Comparison of ENCODE assay signal across 8 mouse cellular contexts in genomic region chr11:98027297-98027688, GRCm38 (mm10). TPM values are rescaled to one million over a fixed set of nuclear protein-coding genes. Genes with fewer than 3 reads are reported as not detected.
DNase-seq lines count a peak whose midpoint lies in the region; ATAC-seq and TF ChIP-seq lines count a peak whose summit lies in the region.

No protein-coding gene starts in this region.

- peak overlapping the region; percentile 80 for H3K4me3 ChIP-seq in left cerebral cortex, adult 2 months
- peak overlapping the region; percentile 91 for H3K4me3 ChIP-seq in bone marrow, adult 2 months (replicated peaks; ENCODE audit: control insufficient read depth, low read depth, low read length)
- H3K4me3 ChIP-seq in hindbrain, embryonic 16.5 days (ENCODE audit: low read length), result peak overlapping the region; percentile 90
- H3K4me3 ChIP-seq in myocyte, result peak overlapping the region; percentile 89

- intact Hi-C loops in left cerebral cortex, adult 2 months (cut with DNase I), result loop anchor here (5.0 kb wide), 1 partner anchor 175 kb away; the partner anchor contains the start of gene Cdk12
- intact Hi-C loops in left cerebral cortex, postnatal 14 days (cut with DNase I), result no loop called here

- H3K79me2 ChIP-seq in myocyte (ENCODE audit: control insufficient read depth, insufficient read depth), result peaks cover 21% of the 10 kb centered on the region

- H3K27me3 ChIP-seq in hindbrain, embryonic 16.5 days (replicated peaks; ENCODE audit: control insufficient read depth, insufficient read depth, low read length), result no peaks in the 10 kb centered on the region
- H3K27me3 ChIP-seq in myocyte (ENCODE audit: control insufficient read depth, insufficient read depth, insufficient read length), result no peaks in the 10 kb centered on the region

- peaks cover 25% of the 10 kb centered on the region for H3K36me3 ChIP-seq in hindbrain, embryonic 16.5 days (ENCODE audit: control insufficient read depth, insufficient read depth, low read length)
- peaks cover 33% of the 10 kb centered on the region for H3K36me3 ChIP-seq in myocyte (ENCODE audit: control insufficient read depth, insufficient read depth)

- ATAC-seq in hindbrain, embryonic 16.5 days, result no peak

- TF ChIP-seq CTCF in left cerebral cortex, adult 2 months (IDR thresholded peaks at IDR 0.05), result no peak
- TF ChIP-seq CTCF in bone marrow, adult 2 months (IDR thresholded peaks at IDR 0.05; ENCODE audit: control insufficient read depth, insufficient read depth, low read length), result no peak

- H3ac ChIP-seq in myocyte (ENCODE audit: control insufficient read depth, insufficient read length), result peak overlapping the region; percentile 79

- under 1% methylated on average over 18 of the region's 18 CpGs for WGBS in bone marrow, adult 2 months
- 0% methylated on average over 18 of the region's 18 CpGs for WGBS in hindbrain, embryonic 16.5 days

- peaks cover 1% of the 10 kb centered on the region; the same call in 1 of the 2 replicates for H3K4me1 ChIP-seq in bone marrow, adult 2 months (ENCODE audit: control insufficient read depth, insufficient read depth, low read length)
- peaks cover 23% of the 10 kb centered on the region for H3K4me1 ChIP-seq in hindbrain, embryonic 16.5 days (ENCODE audit: control insufficient read depth, insufficient read depth, low read depth, low read length)

- TF ChIP-seq POLR2A in bone marrow, adult 2 months (IDR thresholded peaks at IDR 0.05; ENCODE audit: borderline replicate concordance, control insufficient read depth, low read depth, low read length), result no peak
- no peak for TF ChIP-seq POLR2A in myocyte (IDR thresholded peaks at IDR 0.05; ENCODE audit: insufficient read length, low read depth)

- H3K9me3 ChIP-seq in hindbrain, embryonic 16.5 days (ENCODE audit: control insufficient read depth, low read length), result no peaks in the 10 kb centered on the region

- no peak for DNase-seq in left cerebral cortex, adult 2 months (ENCODE audit: extremely low spot score in 1 of 2, low spot score in 2 of 2)
- no peak for DNase-seq in left cerebral cortex, postnatal 14 days (ENCODE audit: low spot score in 2 of 2)
- DNase-seq in adrenal gland, adult 18-20 months (ENCODE audit: low spot score in 2 of 2), result no peak
- DNase-seq in left cerebral cortex, adult 11 months (ENCODE audit: low spot score), result no peak
- no peak for DNase-seq in right cerebral cortex, adult 2 months (ENCODE audit: low spot score in 2 of 2)

- H3K4me2 ChIP-seq in hindbrain, embryonic 16.5 days (ENCODE audit: low read length), result peak overlapping the region; percentile 96
- H3K4me2 ChIP-seq in myocyte (ENCODE audit: low read depth), result peak overlapping the region; percentile 76

- H3K27ac ChIP-seq in left cerebral cortex, adult 2 months, result peak overlapping the region; percentile 98
- H3K27ac ChIP-seq in bone marrow, adult 2 months (ENCODE audit: control insufficient read depth, insufficient read depth, low read depth, low read length, poor library complexity), result peak overlapping the region; percentile 77
- peak overlapping the region; percentile 83 for H3K27ac ChIP-seq in hindbrain, embryonic 16.5 days (ENCODE audit: low read depth, low read length)

- H3K9ac ChIP-seq in hindbrain, embryonic 16.5 days (ENCODE audit: low read depth, low read length), result peak overlapping the region; percentile 99

TF ChIP-seq in myocyte, 11 proteins besides CTCF, POLR2A, EP300 and RAD21:
- TF ChIP-seq CEBPB (IDR thresholded peaks at IDR 0.05; ENCODE audit: insufficient read depth, poor library complexity, severe bottlenecking) (no peak), SRF (IDR thresholded peaks at IDR 0.05; ENCODE audit: control insufficient read depth, insufficient read length, low read depth) (no peak), E2F4 (IDR thresholded peaks at IDR 0.05; ENCODE audit: insufficient read depth) (no peak), MYOD1 (IDR thresholded peaks at IDR 0.05; ENCODE audit: control insufficient read depth in 1 of 3, insufficient read length in 2 of 3, low read depth in 2 of 3) (no peak), TCF3 (IDR thresholded peaks at IDR 0.05; ENCODE audit: insufficient read length, low read depth) (no peak), USF1 (IDR thresholded peaks at IDR 0.05; ENCODE audit: low read depth) (no peak), MYOG (IDR thresholded peaks at IDR 0.05; ENCODE audit: control insufficient read depth in 1 of 3, insufficient read depth in 1 of 3, insufficient read length in 2 of 3, low read depth in 2 of 3) (no peak), MAX (IDR thresholded peaks at IDR 0.05; ENCODE audit: low read depth) (no peak), POLR2AphosphoS2 (IDR thresholded peaks at IDR 0.05; ENCODE audit: insufficient read length, low read depth) (no peak), REST (IDR thresholded peaks at IDR 0.05; ENCODE audit: insufficient read depth, insufficient read length) (no peak), TCF12 (IDR thresholded peaks at IDR 0.05; ENCODE audit: insufficient read depth, poor library complexity, severe bottlenecking) (no peak)

RNA-seq across cellular contexts. Expression of gene Rpl19, which starts 0.8 kb away (rescaled TPM):
- 100 to 1,000 TPM; 560 to 591 TPM for total RNA-seq in left cerebral cortex, adult 2 months (2021)
- total RNA-seq in left cerebral cortex, postnatal 14 days (2021), result 100 to 1,000 TPM; 536 to 545 TPM
- 864 and 1,335 TPM in 2 replicates for polyA plus RNA-seq in bone marrow, adult 2 months (2011; ENCODE audit: insufficient read depth, insufficient read length, low replicate concordance, missing spikeins)
- polyA plus RNA-seq in hindbrain, embryonic 16.5 days (2015; fragmentation: Nextera tagmentation; extraction: Ambion mirVana), result 578 and 612 TPM in 2 replicates
- polyA plus RNA-seq in myocyte (2012; fragmentation: generic; extraction: Trizol), result 2,972 TPM
- 1,000 to 10,000 TPM; 1,100 to 1,184 TPM for total RNA-seq in adrenal gland, adult 18-20 months (2021)

RNA-seq across cellular contexts. Expression of gene Cacnb1, which starts 4.5 kb away (rescaled TPM):
- 100 to 1,000 TPM; 150 to 170 TPM for total RNA-seq in left cerebral cortex, adult 2 months (2021)
- 100 to 1,000 TPM; 150 TPM for total RNA-seq in left cerebral cortex, postnatal 14 days (2021)
- 4.6 and 5.3 TPM in 2 replicates for polyA plus RNA-seq in bone marrow, adult 2 months (2011; ENCODE audit: insufficient read depth, insufficient read length, low replicate concordance, missing spikeins)
- 59.6 and 69.0 TPM in 2 replicates for polyA plus RNA-seq in hindbrain, embryonic 16.5 days (2015; fragmentation: Nextera tagmentation; extraction: Ambion mirVana)
- polyA plus RNA-seq in myocyte (2012; fragmentation: generic; extraction: Trizol), result 163 TPM
- 10 to 100 TPM in 1 of 2 experiments, 1 to 10 TPM in 1; 8.6 to 10.1 TPM for total RNA-seq in adrenal gland, adult 18-20 months (2021)

RNA-seq across cellular contexts. Expression of gene Stac2, which starts 26.0 kb away (rescaled TPM):
- 10 to 100 TPM; 97.3 to 99.9 TPM for total RNA-seq in left cerebral cortex, adult 2 months (2021)
- total RNA-seq in left cerebral cortex, postnatal 14 days (2021), result 10 to 100 TPM; 27.7 to 28.0 TPM
- 0.52 and 1.0 TPM in 2 replicates for polyA plus RNA-seq in bone marrow, adult 2 months (2011; ENCODE audit: insufficient read depth, insufficient read length, low replicate concordance, missing spikeins)
- 7.9 and 9.8 TPM in 2 replicates for polyA plus RNA-seq in hindbrain, embryonic 16.5 days (2015; fragmentation: Nextera tagmentation; extraction: Ambion mirVana)
- 41.7 TPM for polyA plus RNA-seq in myocyte (2012; fragmentation: generic; extraction: Trizol)
- total RNA-seq in adrenal gland, adult 18-20 months (2021), result 10 to 100 TPM in 1 of 2 experiments, 1 to 10 TPM in 1; 5.0 to 12.3 TPM

RNA-seq across cellular contexts. Expression of gene Arl5c, which starts 31.3 kb away (rescaled TPM):
- total RNA-seq in left cerebral cortex, adult 2 months (2021), result 1 to 10 TPM; 1.2 TPM
- 1 to 10 TPM; 2.2 to 2.3 TPM for total RNA-seq in left cerebral cortex, postnatal 14 days (2021)
- polyA plus RNA-seq in bone marrow, adult 2 months (2011; ENCODE audit: insufficient read depth, insufficient read length, low replicate concordance, missing spikeins), result 33.1 and 47.3 TPM in 2 replicates
- 7.3 and 7.6 TPM in 2 replicates for polyA plus RNA-seq in hindbrain, embryonic 16.5 days (2015; fragmentation: Nextera tagmentation; extraction: Ambion mirVana)
- 2.1 TPM for polyA plus RNA-seq in myocyte (2012; fragmentation: generic; extraction: Trizol)
- total RNA-seq in adrenal gland, adult 18-20 months (2021), result under 1 TPM; 0.45 to 0.63 TPM

RNA-seq across cellular contexts. Expression of gene Plxdc1, which starts 41.0 kb away (rescaled TPM):
- total RNA-seq in left cerebral cortex, adult 2 months (2021), result 10 to 100 TPM; 35.2 to 37.1 TPM
- 10 to 100 TPM in 1 of 2 experiments, 1 to 10 TPM in 1; 9.8 to 14.9 TPM for total RNA-seq in left cerebral cortex, postnatal 14 days (2021)
- 2.0 and 11.9 TPM in 2 replicates for polyA plus RNA-seq in bone marrow, adult 2 months (2011; ENCODE audit: insufficient read depth, insufficient read length, low replicate concordance, missing spikeins)
- polyA plus RNA-seq in hindbrain, embryonic 16.5 days (2015; fragmentation: Nextera tagmentation; extraction: Ambion mirVana), result 2.1 and 2.8 TPM in 2 replicates
- 2.7 TPM for polyA plus RNA-seq in myocyte (2012; fragmentation: generic; extraction: Trizol)
- 10 to 100 TPM in 1 of 2 experiments, 1 to 10 TPM in 1; 6.9 to 16.2 TPM for total RNA-seq in adrenal gland, adult 18-20 months (2021)

Comparison
In these comparisons a context has a peak if more than half of its experiments do, and no peak if none do; other contexts are left out.
1. RNA of gene Cacnb1, which starts 4.5 kb away (total RNA-seq): 150 to 170 TPM in left cerebral cortex, adult 2 months and 150 TPM in left cerebral cortex, postnatal 14 days; 8.6 to 10.1 TPM in adrenal gland, adult 18-20 months; every median in the first group is over 10 times any median in the second.
2. Peak in every context shown above with its lines, with median percentiles within 50 percentile points of each other: H3K27ac ChIP-seq and H3K4me3 ChIP-seq.